Mouse (Mus musculus) heart, adult 2 months (tissue): Measurements from ENCODE around the gene Gart.

Source experiments
- CTCF ChIP-seq: fragments of 200-600 bp; IDR thresholded peaks from 2 replicates; pipeline ENCODE4 v1.8.1; 2022; ENCODE audit warnings: antibody characterized with exemption, mild to moderate bottlenecking, moderate library complexity
- EP300 ChIP-seq: fragments of 200-500 bp; IDR thresholded peaks from 2 replicates; pipeline ENCODE4 v1.6.1; 2011; ENCODE audit warnings: low read depth, low read length, control low read depth; ENCODE audit not compliant: insufficient read depth
- POLR2A ChIP-seq: fragments of 200-500 bp; IDR thresholded peaks from 2 replicates; pipeline ENCODE4 v1.6.1; 2011; ENCODE audit warnings: mild to moderate bottlenecking, low read depth, low read length, control low read depth; ENCODE audit not compliant: insufficient read depth

DNA sequence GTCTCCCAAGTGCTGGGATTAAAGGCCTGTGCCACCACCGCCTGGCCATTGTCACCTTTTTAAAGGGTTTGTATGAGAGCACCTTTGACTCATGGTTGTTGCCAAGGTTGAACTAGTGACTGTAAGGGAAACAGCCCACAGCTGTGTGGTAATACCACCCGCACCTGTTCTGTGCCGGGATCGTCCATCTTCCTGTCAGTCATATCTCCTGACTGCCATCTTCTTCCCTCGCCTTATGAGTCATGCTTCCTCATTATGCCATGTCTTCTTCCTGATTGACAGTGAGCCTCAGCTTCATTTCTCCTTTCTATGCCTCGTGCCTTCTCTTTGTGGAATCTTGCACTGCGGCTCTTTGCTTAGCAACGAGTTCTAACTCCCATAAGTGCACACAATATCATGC lies 39.8 kb downstream of the Gart start:
- TF ChIP-seq POLR2A: no peak
- no peak for TF ChIP-seq CTCF
- no peak for TF ChIP-seq EP300
